Mouse (Mus musculus) lung, postnatal 14 days (tissue): ENCODE measurements around the gene Nfx1.

ENCODE experiments used
- DNase-seq: peaks from one replicate; pipeline ENCODE4 v3.0.0; 2021

The Nfx1 gene

DNA sequence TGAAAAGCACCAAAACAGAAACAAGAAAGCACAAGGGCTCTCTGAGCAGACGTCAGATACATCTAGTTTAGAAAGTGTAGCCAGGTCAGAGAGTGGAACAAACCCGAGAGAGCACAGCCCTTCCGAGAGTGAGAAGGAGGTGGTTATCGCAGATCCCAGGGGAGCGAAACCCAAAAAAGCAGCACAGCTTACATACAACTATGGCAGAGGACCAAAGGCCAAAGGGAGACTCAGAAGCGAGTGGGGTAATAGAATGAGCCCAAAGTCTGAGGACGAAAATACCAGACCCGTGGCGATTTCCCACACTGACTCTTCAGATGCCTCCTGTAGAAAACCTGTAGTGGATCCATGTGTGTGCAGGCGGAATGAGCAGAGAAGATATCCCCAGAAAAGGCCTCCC is 5.9 kb downstream of the Nfx1 start:
- DNase-seq = no peak

DNA sequence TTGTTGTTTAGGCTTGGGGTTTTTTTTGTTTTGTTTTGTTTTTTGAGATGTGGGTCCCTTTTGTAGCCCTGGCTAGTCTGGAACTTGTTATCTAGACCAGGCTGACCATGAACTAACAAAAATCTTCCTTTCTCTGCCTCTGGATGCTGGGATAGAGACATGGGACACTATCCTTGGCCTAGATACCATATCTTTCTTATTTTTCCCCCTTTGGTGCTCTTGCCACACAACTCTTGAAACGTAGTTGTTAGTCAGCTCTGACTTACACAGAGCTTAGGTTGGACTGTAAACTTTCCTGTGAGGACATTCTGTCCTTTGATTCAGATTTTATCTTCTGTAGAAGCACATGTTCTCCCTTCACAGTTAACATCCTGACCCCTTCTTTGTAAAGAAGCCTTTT is 8.7 kb downstream of the Nfx1 start:
- DNase-seq = no peak

DNA sequence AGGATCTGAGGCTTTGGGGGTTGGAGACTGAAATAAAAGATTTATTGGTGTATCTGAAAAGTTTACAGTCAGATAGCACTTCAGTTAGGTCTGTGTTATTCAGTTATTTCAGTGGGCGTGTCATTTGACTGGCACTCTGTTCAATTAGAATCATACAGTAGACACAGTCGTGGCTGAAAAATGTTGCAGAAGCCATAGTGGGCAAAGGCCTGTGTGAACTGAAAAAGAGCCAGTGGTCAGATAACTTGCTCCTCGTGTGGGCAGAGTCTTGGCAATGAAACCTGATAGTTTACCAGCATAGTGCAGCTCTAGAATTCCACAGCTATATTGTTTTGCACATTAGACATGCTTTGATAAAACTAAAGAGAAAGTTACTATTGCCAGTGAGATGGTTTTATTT is 11.8 kb downstream of the Nfx1 start:
- no peak for DNase-seq

DNA sequence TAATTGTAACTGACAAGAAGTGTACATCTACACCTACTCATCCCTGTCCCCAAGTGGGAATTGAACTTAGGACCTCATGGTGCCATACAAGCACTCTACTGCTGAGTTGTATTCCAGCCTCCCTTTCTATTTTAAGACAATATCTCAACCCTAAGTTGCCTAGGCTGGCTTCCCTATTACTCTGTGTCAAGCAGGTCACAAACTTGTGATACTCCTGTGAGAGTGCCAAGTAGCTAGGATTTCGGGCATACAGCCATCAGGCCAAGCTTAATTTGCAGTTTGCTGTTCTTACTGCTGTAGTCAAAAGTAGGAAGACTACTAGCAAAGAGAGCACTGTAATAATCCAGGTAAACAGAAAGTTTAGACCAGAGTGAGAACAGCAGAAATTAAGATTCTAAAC is 13.0 kb downstream of the Nfx1 start:
- DNase-seq = no peak

DNA sequence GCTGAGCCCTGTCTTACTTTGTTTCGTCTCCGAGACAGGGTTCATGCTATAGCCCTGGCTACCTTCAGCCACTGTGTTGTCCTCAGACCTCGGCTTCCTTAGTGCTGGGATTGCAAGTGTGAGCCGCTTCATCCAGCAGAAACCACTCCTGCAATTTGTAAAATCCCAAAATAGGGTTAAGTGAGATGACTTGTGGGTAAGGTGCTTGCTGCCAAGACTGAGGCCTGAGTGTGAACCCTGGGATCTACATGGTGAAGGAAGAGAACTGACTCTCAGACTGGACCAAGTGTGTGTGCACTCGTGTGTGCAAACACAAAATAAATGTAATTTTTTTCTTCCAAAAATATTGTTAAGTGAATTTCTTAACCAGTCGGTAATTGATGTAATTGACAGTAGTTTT is 18.9 kb downstream of the Nfx1 start:
- DNase-seq = no peak

DNA sequence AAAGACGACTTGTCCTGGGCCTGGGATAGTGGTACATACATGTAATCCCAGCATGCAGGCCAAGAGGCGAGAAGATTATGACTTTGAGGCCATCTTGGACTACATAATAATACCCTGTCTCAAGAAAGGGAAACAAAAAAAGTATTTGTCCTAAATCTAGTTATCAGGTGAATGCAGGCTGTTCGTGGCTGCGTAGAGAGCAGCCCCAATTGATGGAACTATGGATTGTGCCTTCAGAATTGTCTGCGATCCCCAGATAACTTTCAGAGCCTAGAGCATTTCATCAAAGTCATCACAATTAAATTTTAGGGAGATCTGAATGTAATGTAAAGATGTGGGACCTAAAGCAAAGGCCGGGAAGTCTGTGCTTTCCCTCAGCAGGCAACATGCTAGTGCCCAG is 25.6 kb downstream of the Nfx1 start:
- DNase-seq = no peak

DNA sequence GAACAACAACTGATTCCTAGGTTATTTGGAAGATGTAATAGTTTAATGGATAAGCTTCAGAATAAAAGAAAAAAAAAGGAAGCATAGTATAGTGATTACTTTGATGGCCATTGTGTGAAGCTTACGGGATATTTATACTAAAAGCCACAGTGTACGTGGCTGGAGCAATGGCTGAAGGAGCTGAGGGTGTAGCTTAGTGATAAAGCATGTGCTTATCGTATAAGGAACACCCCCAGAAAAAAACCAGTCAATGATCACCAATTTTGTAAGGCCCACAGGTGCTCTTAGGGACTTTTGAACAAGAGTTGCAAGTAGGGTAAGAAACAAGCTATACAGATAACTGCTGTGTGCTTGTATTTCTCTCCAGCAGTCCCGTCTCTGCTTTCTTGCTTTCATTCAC is 27.2 kb downstream of the Nfx1 start:
- DNase-seq = no peak

DNA sequence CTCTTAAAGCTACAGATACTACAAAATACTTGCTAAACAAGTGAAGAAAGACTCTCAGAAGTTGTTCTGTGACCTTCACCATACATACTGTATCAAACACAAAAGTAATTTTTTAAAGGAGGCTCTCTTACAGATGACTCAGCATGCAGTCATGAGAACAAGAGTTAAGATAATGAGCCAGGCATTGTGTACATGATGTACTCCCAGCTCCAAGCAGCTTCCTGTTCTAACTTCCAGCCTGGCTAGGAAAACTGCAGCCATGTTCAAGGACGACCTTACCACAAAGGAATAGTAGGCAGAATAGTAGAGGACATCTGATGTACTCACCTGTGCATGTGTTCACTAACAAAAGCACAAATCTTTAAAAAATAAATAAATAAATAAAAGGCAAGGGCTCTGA is 29.6 kb downstream of the Nfx1 start:
- DNase-seq = no peak

DNA sequence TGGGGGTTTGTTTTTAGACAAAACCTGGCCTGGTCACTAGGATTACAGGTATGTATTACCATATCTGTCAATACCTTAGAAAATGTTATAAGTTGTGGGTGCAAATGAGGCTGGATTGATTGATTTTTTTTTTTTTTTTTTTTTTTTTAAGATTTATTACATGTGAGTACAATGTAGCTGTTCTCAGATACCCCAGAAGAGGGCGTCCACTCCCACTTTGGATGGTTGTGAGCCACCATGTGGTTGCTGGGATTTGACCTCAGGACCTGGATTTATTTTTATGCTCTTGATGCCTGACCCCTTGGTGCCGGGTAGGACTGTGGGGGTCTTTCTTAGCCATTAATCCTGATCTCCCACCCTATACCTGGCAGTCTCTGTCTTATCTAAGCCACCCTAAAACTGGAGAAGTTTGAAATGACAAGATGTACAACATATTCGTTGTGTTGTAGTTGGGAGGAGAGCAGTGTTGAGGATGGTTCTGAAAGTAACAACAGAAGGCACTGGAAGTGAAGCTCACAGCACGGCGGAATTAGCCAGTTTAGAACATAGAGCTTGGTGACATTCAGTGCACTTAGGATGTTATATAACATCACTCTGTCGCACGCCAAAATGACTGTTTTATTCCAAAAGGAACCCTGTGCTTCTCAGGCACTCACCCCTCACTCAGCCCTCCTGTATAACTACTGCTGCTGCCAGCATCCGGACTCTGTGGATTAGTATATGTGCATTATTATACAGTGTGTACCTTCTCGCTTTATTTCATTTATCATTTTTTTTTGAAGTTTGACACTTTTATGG is 30.3 kb downstream of the Nfx1 start:
- DNase-seq = no peak

DNA sequence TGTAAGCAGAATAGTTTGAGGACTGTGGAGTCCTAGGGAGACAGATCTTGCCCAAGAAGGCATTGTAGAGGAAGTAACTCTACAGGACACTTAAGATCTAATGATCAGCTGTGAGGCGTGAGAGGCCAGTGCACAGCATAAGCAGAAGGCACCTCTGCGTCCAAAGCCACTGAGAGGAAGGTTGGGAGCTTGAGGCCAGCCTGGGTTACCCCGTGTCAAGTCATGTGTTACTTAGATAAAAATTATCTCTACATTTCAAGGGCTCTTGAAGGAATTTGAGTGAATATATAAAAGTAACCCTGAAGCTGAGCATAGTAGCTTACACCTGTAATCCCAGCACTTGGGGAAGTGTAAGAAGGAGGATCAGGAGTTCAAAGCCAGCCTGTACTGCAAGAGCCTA is 42.6 kb downstream of the Nfx1 start:
- no peak for DNase-seq

DNA sequence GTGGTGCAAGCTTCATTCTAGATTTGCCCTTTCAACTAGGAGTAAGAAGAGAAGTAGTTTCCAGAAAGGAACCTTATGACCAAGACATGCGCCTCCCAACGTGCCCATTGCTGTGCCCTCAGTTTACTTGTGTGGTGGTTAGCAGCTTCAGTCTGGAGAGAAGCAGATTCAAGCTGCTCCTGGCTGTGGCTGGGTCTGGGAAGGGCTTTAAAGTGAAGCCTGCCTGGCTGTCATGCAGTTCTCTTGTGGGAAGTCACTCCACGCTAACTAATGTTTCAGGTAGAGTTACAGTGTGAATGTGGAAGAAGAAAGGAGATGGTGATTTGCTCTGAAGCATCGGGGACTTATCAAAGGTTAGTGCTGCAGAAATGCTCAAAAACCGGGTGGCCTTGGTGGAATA is 45.1 kb downstream of the Nfx1 start:
- no peak for DNase-seq

DNA sequence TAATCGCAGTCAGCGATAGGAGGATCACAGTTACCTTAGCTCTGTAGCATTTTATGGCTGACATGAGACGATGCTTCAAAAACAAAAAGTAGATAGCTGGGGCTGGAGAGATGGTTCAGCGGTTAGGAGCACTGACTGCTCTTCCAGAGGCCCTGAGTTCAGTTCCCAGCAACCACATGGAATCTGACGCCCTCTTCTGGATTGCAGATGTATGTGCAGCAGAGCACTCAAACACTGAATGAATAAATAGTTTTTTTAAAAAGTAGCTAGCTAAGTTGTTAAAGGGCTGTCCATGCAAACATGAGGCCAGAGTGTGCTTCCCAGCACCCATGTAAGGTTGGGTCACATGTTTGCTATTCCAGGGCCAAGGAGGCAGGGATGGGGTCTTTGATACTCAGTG is 50.4 kb downstream of the Nfx1 start:
- no peak for DNase-seq

DNA sequence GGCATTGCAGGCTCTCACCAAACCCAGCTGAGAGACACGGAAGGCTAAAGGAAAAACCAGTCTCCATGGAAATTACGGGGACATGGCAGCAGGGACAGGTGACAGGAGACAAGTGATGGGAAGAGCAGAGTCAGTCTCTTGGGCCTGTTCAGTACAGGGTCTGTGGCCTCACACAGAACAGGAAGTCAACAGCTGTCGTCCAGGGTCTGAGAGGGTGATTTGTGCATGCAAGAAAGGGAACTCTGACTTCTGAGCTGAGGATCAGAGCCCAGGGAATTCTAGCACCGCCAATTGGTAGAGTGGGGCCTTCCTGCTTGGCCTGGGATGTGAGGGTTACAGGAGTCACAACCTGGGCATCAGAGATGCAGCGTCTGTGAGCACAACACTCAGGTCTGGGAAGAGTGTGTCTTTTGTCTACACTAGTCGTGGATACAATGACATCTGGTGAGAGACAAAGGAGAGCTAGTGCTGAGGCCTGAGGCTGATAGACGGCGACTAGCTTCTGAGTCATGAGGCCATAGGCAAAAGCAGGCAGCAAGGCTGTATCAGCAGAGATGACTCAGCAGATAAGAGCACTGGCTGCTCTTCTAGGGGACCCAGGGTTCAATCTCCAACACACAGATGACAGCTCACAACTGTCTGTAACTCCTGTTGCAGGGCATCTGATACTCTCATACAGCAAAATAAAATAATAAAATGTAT is 55.5 kb downstream of the Nfx1 start:
- DNase-seq = no peak

DNA sequence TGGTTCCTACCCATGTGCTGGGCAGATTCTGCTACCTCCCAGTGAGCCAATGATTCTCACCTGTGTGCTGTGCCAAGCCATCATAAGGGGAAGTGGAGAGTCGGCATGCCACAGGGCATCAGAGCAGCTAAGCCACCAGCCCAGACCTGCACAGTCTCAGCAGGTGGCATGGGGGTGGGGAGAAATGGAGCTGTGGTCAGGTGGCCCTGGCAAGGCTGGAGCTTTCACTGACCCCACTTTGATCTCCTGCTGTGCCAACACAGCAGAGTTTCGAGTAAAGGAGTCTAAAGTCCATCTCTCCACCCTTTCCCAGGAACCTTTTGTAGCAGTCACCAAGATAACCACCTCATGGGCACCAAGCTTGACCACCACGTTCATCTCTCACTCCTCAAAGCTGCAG is 57.2 kb downstream of the Nfx1 start:
- no peak for DNase-seq

DNA sequence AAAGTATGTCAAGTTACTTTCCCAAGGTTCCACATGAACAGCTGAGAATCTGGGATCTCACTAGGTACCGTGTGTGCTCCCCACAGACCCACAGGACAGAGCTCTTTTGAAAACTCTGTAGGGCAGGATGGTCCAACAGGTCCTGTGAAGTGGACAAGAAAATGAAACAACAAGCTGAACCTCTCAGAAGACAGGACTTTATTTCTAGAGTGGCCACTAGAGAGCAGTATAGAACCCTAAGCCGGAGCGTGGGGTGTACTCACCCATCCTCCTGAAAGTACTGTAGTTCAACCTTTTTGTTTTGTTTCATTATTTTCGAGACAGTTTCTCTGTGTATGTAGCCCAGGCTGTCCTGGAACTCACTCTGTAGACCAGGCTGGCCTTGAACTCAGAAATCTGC is 57.6 kb downstream of the Nfx1 start:
- DNase-seq = no peak

DNA sequence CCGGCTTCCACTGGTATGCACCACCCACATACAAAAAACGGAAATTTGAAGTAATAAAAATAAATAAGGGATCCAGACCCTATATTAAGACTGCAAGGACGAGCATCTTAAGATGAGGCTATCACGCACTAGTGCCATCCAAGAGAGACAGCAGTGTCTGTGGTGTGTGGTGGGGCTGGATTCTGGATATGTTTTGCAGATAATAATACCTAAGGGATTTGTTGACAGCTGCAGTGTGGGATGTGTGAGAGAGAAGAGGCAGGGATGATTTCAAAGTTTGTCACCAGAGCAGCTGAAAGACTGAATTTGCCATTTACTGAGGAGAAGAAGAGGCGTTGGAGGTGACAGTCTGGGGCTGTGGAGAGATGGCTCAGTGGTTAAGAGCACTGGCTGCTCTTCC is 58.7 kb downstream of the Nfx1 start:
- no peak for DNase-seq

DNA sequence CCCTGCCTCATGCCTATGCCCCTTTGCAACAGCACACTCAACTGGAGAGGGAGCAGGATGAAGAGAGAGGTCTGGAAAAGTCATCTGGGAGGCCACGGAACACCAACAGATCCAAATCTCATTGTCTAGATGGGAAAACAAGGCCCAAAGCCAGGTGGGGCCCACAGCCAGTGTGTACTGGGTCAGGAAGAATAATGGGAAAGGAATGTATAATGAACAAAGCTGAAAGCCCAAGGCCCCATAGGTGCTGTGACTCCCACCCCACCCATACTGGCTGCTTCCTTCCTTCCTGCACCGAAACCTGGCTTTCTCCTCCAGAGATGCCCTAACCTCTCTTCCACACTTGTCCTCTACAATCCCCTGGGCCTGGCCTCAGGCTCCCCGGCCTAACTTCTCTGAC is 60.5 kb downstream of the Nfx1 start:
- DNase-seq = no peak

DNA sequence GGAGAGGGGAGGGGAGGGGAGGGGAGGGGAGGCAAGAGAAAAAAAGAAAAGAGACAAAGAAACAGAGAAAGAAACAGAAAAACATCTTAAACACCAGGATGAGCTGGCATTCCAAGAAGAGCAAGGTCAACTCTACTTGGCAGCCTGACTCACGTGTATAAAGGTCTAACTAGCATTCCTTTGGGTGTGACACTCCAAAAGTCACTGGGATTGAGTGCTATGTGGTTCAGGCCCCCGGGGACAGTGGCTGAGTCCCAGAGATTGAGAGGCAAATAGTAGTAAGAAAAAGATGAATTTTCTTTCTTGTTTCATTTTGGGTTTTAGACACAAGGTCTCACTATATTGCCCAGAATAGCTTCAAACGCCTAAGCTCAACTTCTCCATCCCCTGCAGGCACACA is 67.2 kb downstream of the Nfx1 start:
- no peak for DNase-seq

DNA sequence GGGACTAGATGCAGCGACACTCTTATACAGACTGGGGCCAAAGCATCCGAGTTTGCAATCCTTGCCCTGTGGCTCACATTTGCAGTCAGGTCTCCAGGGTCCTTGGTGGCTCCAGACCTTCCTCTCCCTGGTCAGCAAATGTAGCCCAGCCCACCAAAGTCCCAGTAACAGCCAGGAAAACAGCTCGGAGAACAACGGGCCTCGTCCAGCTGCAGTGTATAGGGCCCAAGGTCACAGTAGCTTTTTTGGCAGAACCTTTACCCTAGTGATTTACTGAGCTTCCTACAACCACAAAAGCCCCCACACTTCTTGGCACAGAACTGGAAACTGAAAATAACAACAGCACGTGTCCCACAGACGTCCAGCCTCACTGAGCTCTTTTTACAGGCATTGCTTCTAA is 70.3 kb downstream of the Nfx1 start:
- no peak for DNase-seq

DNA sequence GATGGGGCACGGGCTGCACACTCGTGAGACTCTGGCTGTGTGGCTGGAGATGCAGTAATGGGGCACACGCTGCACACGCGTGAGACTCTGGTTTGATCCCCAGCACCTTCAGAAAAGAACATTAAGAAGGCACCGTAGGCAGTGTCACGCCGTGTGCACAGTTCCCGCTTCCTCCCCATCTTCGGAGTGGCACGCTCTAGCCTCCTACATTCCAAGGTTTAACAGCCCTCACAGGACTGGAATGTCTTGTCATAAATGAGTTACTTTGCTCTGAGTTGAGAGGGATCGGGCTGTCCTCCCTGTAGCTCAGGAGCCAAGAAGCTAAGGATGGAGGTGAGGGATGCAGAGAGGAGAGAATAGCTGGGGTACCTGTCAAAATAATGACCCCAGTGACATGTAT is 72.2 kb downstream of the Nfx1 start:
- DNase-seq = no peak

DNA sequence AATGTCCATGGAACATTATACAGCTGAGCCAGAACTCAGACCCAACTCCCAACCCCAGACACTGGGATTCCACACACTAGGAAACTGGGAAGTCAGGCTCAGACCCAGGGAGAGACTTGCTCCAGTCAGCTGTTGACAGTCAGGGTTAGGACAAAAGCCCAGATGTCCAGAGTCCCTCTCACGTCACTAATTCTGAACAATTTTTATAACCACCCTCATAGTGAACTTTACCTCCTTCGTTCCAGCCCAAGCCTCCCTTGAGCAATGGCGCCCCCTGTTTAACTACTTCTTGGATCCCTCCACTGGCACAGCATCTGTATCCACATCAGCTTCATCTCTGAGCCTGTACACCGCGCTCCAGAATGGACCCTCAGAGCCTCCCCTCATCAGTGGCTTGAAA is 73.3 kb downstream of the Nfx1 start:
- DNase-seq = peak; percentile 6

DNA sequence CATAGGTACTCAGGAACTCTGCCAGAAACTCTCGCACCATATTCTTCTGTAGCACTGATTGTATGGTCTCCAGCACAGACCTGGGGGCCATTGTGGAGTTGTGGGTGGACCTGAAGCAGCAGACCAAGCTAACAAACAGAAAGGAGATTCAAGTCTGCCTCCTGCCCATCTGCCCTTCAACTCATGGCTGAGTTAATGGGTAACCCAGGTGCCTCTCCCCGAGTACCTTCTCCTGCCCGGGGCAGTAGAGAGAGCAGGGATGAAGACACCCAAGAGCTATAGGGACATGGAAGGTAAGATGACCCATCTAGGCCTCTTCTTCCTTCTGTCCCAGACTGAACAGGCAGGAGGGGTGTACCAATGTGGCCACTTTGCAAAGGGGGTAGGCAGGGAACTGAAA is 74.6 kb downstream of the Nfx1 start:
- DNase-seq = no peak

DNA sequence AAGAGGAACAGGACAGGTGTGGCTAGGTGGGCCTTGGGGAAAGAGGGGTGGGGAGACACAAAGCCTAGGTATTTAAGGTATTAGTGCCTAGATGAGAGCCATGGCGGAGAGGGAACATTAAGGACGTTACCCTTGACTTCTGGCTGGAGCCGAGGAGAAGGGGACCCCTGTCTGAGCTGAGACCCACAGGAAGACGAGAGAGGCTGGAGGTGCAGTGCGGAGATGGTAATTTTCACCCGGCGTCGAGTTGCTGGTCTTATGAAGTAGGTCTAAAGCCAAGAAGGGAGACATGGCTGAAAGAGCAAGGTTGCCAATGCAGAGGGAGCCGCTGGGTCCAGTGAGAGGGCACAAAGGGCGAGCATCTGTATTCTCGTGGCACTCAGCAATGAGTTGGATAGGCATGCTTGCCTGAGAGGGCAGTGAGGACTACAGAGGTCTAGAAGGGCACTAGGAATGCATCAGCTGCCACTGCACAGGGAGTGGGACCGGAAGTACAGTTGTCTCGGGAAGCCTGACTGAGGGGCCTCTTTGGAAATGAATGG is 75.6 kb downstream of the Nfx1 start:
- no peak for DNase-seq

DNA sequence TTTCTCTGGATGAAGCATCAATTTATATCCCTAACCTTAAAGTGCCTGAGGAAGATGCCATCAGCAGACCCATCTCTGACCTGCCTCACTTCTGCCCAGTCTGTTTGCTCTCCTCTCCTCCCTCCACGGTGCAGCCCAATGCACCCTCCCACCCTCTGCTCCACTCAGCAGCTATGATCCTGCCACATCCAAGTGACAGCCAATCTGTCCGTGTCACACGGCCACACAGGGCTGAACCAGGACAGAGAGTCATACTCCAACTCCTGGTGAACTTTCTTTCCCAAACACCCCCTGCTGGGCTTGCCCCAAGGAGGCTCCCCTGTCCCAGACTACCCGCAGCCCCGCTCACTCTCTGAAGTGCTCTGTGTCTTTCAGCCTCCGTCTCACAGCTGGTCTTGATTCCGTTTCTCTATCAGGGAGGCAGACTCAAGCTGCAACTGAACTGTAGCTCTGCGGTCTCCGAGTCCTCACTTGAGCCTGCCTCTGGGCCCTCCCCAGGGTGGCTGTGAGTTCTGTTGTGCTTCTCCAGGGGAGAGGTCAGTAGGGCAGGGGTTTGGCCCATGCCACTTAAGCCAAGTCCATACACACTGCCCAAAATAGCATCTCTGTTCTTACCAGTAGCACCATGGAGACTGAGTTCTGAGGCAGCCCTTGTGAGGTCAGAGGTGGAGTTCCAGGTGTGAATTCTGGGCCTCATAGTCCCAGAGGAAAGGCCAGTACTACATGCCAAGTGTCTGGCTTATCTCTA is 77.0 kb downstream of the Nfx1 start, which contains the start of gene Aqp7:
TSS of gene Aqp7 (minus strand) at position 616 of the 748 bp plus-strand sequence.
- DNase-seq = no peak
